Mouse (Mus musculus) neutrophil, adult 65 days (primary cell): Measurements from ENCODE around the gene Irf4. TPM values are rescaled to one million over a fixed set of nuclear protein-coding genes. Genes with fewer than 3 reads are reported as not detected.

Experiments used
- total RNA-seq: library from RNA; stranded (reverse); gene quantifications from 2 replicates; pipeline ENCODE4 v1.2.4, GENCODE M21; 2023

Irf4 gene
- 5.5 and 11.4 TPM in 2 replicates for total RNA-seq

GRCm38 (mm10) chr13:30749021-30749556, at the start of gene Irf4:
TSS of gene Irf4 (plus strand) at chr13:30749226.

Other genes with a start within 250 kb of the Irf4 start
- 67.7 and 71.6 TPM in 2 replicates for gene Uqcrfs1, start 203.9 kb upstream of the Irf4 start, total RNA-seq
- 9.6 and 10.6 TPM in 2 replicates for gene Dusp22, start 89.2 kb upstream of the Irf4 start, total RNA-seq
- 1.6 and 5.2 TPM in 2 replicates for gene Hus1b, start 198.5 kb downstream of the Irf4 start, total RNA-seq
- 56.9 and 68.8 TPM in 2 replicates for gene Exoc2, start 224.9 kb downstream of the Irf4 start, total RNA-seq
- gene Gm5447, start 225.0 kb downstream of the Irf4 start, total RNA-seq, result not detected in 2 replicates